Mouse (Mus musculus): ENCODE results near the gene Eif4e. TPM values are rescaled to one million over a fixed set of nuclear protein-coding genes. Genes with fewer than 3 reads are reported as not detected.

The Eif4e gene
- polyA plus RNA-seq, 1 experiment from 2014 or later = 529 TPM

DNA sequence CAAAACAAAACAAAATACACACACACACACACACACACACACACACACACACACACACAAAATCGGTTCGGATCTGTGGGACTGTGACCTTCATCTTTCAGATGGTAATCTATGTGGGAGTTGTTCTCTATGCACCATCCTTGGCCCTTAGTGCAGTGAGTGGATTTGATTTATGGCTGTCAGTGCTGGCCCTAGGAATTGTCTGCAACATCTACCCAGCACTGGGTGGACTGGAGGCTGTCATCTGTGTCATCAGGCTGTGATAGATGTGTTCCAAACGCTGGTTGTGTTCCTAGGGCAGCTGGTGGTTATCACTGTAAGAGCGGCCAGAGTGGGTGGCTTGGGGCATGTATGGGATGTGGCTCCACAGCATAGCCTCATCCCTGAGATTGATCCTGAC is 75.1 kb downstream of the Eif4e start:
- Histone ChIP-seq H3K27ac (replicated peaks) (no peak overlapping the region), H3K36me3 (replicated peaks) (no peaks in the 10 kb centered on the region), H3K9me3 (no peaks in the 10 kb centered on the region), H3K27me3 (replicated peaks; ENCODE audit: low read depth, poor library complexity, severe bottlenecking) (no peaks in the 10 kb centered on the region), H3K4me1 (no peaks in the 10 kb centered on the region), H3K4me3 (no peak overlapping the region)
- 83% methylated on average over 4 of the region's 4 CpGs for WGBS
- no peak for DNase-seq (ENCODE audit: low spot score)

DNA sequence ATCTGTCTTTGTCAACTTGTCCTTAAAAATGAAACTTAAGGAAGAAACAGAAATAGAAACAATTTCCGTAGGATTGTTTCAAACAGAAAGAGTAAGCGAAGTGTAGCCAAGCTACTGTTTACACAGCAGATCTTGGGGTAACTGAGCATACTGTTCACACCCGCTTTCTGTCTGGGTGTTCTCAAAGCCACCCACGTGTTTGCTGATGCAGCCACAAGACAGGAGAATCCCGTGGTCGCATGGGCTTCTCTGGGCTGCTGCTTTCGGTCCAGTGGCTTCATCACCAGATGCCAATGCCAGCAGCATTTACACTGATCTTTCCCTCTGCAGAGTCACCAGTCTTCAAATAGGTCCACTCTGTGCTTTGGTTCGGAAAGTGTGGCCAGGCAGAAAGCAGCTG is 79.2 kb downstream of the Eif4e start:
- DNase-seq (ENCODE audit: low spot score) = no peak
- H3K36me3 ChIP-seq (replicated peaks) = no peaks in the 10 kb centered on the region
- no peak overlapping the region for H3K4me3 ChIP-seq
- H3K4me1 ChIP-seq = peaks cover 8% of the 10 kb centered on the region; the same call in 1 of the 2 replicates
- H3K27ac ChIP-seq (replicated peaks) = no peak overlapping the region
- no peaks in the 10 kb centered on the region for H3K9me3 ChIP-seq
- H3K27me3 ChIP-seq (replicated peaks; ENCODE audit: low read depth, poor library complexity, severe bottlenecking) = no peaks in the 10 kb centered on the region
- WGBS = 77% methylated on average over 8 of the region's 8 CpGs

DNA sequence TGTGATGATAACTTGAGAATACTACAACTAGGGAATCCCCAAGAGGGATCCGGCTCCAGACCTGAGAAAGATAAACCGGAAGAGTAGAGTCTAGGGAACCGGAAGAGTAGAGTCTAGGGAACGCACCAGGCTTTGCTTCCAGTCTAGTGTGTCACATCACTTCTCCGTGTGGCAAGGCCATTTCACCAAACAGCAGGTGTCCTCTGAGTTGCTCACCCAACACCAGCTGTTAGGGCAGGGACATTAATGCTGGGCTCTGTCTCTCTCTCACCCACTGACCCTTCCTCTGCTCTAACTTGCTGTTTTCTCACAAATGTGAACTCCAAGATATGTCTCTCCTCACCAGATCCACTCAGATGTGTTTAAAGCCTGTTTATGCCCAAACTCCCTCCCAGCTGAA is 82.7 kb downstream of the Eif4e start:
- H3K9me3 ChIP-seq = no peaks in the 10 kb centered on the region
- DNase-seq (ENCODE audit: low spot score) = no peak
- no peaks in the 10 kb centered on the region for H3K27me3 ChIP-seq (replicated peaks; ENCODE audit: low read depth, poor library complexity, severe bottlenecking)
- H3K27ac ChIP-seq (replicated peaks) = no peak overlapping the region
- 88% methylated on average over 5 of the region's 5 CpGs for WGBS
- no peaks in the 10 kb centered on the region for H3K36me3 ChIP-seq (replicated peaks)
- no peak overlapping the region for H3K4me3 ChIP-seq
- peaks cover 10% of the 10 kb centered on the region; the same call in 1 of the 2 replicates for H3K4me1 ChIP-seq

MicroRNAs within 50 kb of the gene (microRNA counts, 519-probe panel; counts per million panel counts)
- 188 counts per million, percentile 57 among the panel's probes with 10 or more counts for microRNA mmu-miR-1956

Small RNAs within 50 kb of the gene (microRNA-seq; reads per million reads assigned to microRNA genes)
- not detected for gene Mir1956

Other genes starting within 250 kb of the Eif4e start
- gene Adh6a, start 212.9 kb upstream of the Eif4e start, polyA plus RNA-seq (2016; fragmentation: Nextera tagmentation; extraction: Ambion mirVana) = not detected in 2 replicates
- gene Adh6b, start 184.4 kb upstream of the Eif4e start, polyA plus RNA-seq (2016; fragmentation: Nextera tagmentation; extraction: Ambion mirVana) = 0.55 and 0.93 TPM in 2 replicates
- not detected in 2 replicates for gene Adh4, start 110.7 kb upstream of the Eif4e start, polyA plus RNA-seq (2016; fragmentation: Nextera tagmentation; extraction: Ambion mirVana)
- gene Adh5, start 83.1 kb upstream of the Eif4e start, polyA plus RNA-seq (2016; fragmentation: Nextera tagmentation; extraction: Ambion mirVana) = 260 and 265 TPM in 2 replicates
- gene Metap1, start 36.7 kb upstream of the Eif4e start, polyA plus RNA-seq (2016; fragmentation: Nextera tagmentation; extraction: Ambion mirVana) = 46.2 and 48.8 TPM in 2 replicates
- 20.9 and 22.0 TPM in 2 replicates for gene Tspan5, start 216.0 kb downstream of the Eif4e start, polyA plus RNA-seq (2016; fragmentation: Nextera tagmentation; extraction: Ambion mirVana)

Measured in embryonic facial prominence, embryonic 10.5 days (tissue).